Mouse (Mus musculus) ES-Bruce4 (cell line): ENCODE results near the gene Gbx1. TPM values are rescaled to one million over a fixed set of nuclear protein-coding genes. Genes with fewer than 3 reads are reported as not detected.
A peak's percentile ranks its signal among the peaks of the same experiment; 100 is the strongest.

Source experiments
- H3K27ac ChIP-seq: 2 replicates; pipeline ENCODE4 v1.5.1; 2012; ENCODE audit warnings: low read length, inconsistent platforms; ENCODE audit not compliant: insufficient read depth
- H3K27me3 ChIP-seq: 2 replicates; pipeline ENCODE4 v1.6.1; 2012; ENCODE audit warnings: mild to moderate bottlenecking, low read length, inconsistent platforms; ENCODE audit not compliant: control insufficient read depth, poor library complexity, insufficient read depth, severe bottlenecking
- H3K36me3 ChIP-seq: 2 replicates; pipeline ENCODE4 v1.6.1; 2012; ENCODE audit warnings: inconsistent platforms, mild to moderate bottlenecking, low read length, moderate library complexity; ENCODE audit not compliant: control insufficient read depth, poor library complexity, insufficient read depth, severe bottlenecking
- H3K4me1 ChIP-seq: one replicate; pipeline ENCODE4 v1.8.1; 2011; ENCODE audit warnings: low read length; ENCODE audit not compliant: control insufficient read depth, insufficient read depth
- H3K4me3 ChIP-seq: 2 replicates; pipeline ENCODE4 v1.5.1; 2011; ENCODE audit warnings: low read depth, mild to moderate bottlenecking, low read length
- H3K9ac ChIP-seq: 2 replicates; pipeline ENCODE4 v1.6.1; 2012; ENCODE audit warnings: low read depth, mild to moderate bottlenecking, inconsistent platforms; ENCODE audit not compliant: poor library complexity, severe bottlenecking
- H3K9me3 ChIP-seq: replicated peaks from 2 replicates; pipeline ENCODE4 v1.6.1; 2012; ENCODE audit warnings: mild to moderate bottlenecking, low read length, inconsistent platforms; ENCODE audit not compliant: control insufficient read depth, poor library complexity, insufficient read depth, severe bottlenecking
- CTCF ChIP-seq: IDR thresholded peaks from one replicate; pipeline ENCODE4 v1.8.1; 2011; ENCODE audit warnings: low read depth, low read length
- EP300 ChIP-seq: IDR thresholded peaks from 2 replicates; pipeline ENCODE4 v1.6.1; 2011; ENCODE audit warnings: low read depth, low read length; ENCODE audit not compliant: insufficient read depth
- POLR2A ChIP-seq: IDR thresholded peaks from one replicate; pipeline ENCODE4 v1.8.1; 2011; ENCODE audit warnings: low read length; ENCODE audit not compliant: insufficient read depth
- polyA plus RNA-seq: library from polyadenylated mRNA; stranded (reverse); fragments of >200 nt; gene quantifications from 2 replicates; pipeline ENCODE4 v1.2.4, GENCODE M21; 2011; ENCODE audit warnings: low read depth; ENCODE audit not compliant: missing spikeins, insufficient read depth, insufficient read length

Gene Gbx1
- polyA plus RNA-seq, 1 experiment = not detected

- Histone ChIP-seq H3K27ac (no peak overlapping the region), H3K4me3 (no peak overlapping the region), H3K36me3 (no peaks in the 10 kb centered on the region), H3K4me1 (peaks cover 1% of the 10 kb centered on the region), H3K27me3 (peaks cover 18% of the 10 kb centered on the region), H3K9me3 (no peaks in the 10 kb centered on the region), H3K9ac (no peak overlapping the region)
- TF ChIP-seq CTCF (no peak), POLR2A (no peak), EP300 (no peak)
Measured at GRCm38 (mm10) chr5:24527780-24528179, 778 bp upstream of the Gbx1 start.

- Histone ChIP-seq H3K4me3 (peak overlapping the region; percentile 58), H3K4me1 (peaks cover 1% of the 10 kb centered on the region), H3K9ac (peak overlapping the region; percentile 91), H3K9me3 (no peaks in the 10 kb centered on the region), H3K36me3 (no peaks in the 10 kb centered on the region), H3K27me3 (peaks cover 18% of the 10 kb centered on the region), H3K27ac (no peak overlapping the region)
- no peak for TF ChIP-seq CTCF
- TF ChIP-seq POLR2A = no peak
Measured at GRCm38 (mm10) chr5:24526190-24526888, 663 bp downstream of the Gbx1 start.

GRCm38 (mm10) chr5:24525360-24526189, 1.4 kb downstream of the Gbx1 start:
- peaks cover 1% of the 10 kb centered on the region for H3K4me1 ChIP-seq
- no peak overlapping the region for H3K27ac ChIP-seq
- H3K4me3 ChIP-seq = peak overlapping the region; percentile 58
- H3K27me3 ChIP-seq = peaks cover 18% of the 10 kb centered on the region
- H3K9ac ChIP-seq = peak overlapping the region; percentile 91
- no peaks in the 10 kb centered on the region for H3K36me3 ChIP-seq
- TF ChIP-seq EP300 = no peak
- no peak for TF ChIP-seq POLR2A
- TF ChIP-seq CTCF = no peak
- H3K9me3 ChIP-seq = no peaks in the 10 kb centered on the region

GRCm38 (mm10) chr5:24524522-24524921, 2.5 kb downstream of the Gbx1 start:
- H3K9ac ChIP-seq = no peak overlapping the region
- no peaks in the 10 kb centered on the region for H3K9me3 ChIP-seq
- no peak for TF ChIP-seq EP300
- TF ChIP-seq CTCF = no peak
- TF ChIP-seq POLR2A = no peak
- H3K27ac ChIP-seq = no peak overlapping the region
- H3K36me3 ChIP-seq = no peaks in the 10 kb centered on the region
- no peak overlapping the region for H3K4me3 ChIP-seq
- H3K27me3 ChIP-seq = peaks cover 18% of the 10 kb centered on the region
- H3K4me1 ChIP-seq = peaks cover 1% of the 10 kb centered on the region

GRCm38 (mm10) chr5:24523806-24524205, 3.2 kb downstream of the Gbx1 start:
- no peak for TF ChIP-seq EP300
- TF ChIP-seq CTCF = no peak
- no peak for TF ChIP-seq POLR2A
- Histone ChIP-seq H3K36me3 (no peaks in the 10 kb centered on the region), H3K4me3 (no peak overlapping the region), H3K9me3 (no peaks in the 10 kb centered on the region), H3K27ac (no peak overlapping the region), H3K27me3 (peaks cover 18% of the 10 kb centered on the region), H3K4me1 (peaks cover 1% of the 10 kb centered on the region), H3K9ac (no peak overlapping the region)

GRCm38 (mm10) chr5:24521366-24521765, 5.6 kb downstream of the Gbx1 start:
- peaks cover 5% of the 10 kb centered on the region for H3K27me3 ChIP-seq
- TF ChIP-seq EP300 (no peak), CTCF (no peak), POLR2A (no peak)

More at GRCm38 (mm10) chr5:24521366-24521765, 5.6 kb downstream of the Gbx1 start:
- Histone ChIP-seq H3K9me3 (no peaks in the 10 kb centered on the region), H3K27ac (no peak overlapping the region), H3K36me3 (no peaks in the 10 kb centered on the region), H3K4me3 (no peak overlapping the region), H3K4me1 (peaks cover 1% of the 10 kb centered on the region), H3K9ac (no peak overlapping the region)
